Mouse (Mus musculus) kidney, postnatal 14 days (tissue): ENCODE measurements around the gene Nlrc4.
"Not testable (repeated sequence)": the region's sequence is repeated elsewhere in the genome, so short reads cannot be mapped to it uniquely, and the experiment has no call there.

Experiments used
- DNase-seq: peaks from one replicate; pipeline ENCODE4 v3.0.0; 2022; ENCODE audit warnings: mixed read lengths

Gene Nlrc4

GRCm38 (mm10) chr17:74458711-74459408 lies at the start of gene Nlrc4:
TSS of gene Nlrc4 (minus strand) at chr17:74459142.
- no peak for DNase-seq

GRCm38 (mm10) chr17:74508600-74508999 lies 49.7 kb upstream of the Nlrc4 start:
- DNase-seq, result no peak

GRCm38 (mm10) chr17:74507934-74508333 lies 49.0 kb upstream of the Nlrc4 start:
- no peak for DNase-seq

- no peak for DNase-seq
Measured at GRCm38 (mm10) chr17:74501085-74501484, 42.1 kb upstream of the Nlrc4 start.

GRCm38 (mm10) chr17:74500204-74500603 lies 41.3 kb upstream of the Nlrc4 start:
- DNase-seq, result no peak

GRCm38 (mm10) chr17:74491565-74491964 lies 32.6 kb upstream of the Nlrc4 start:
- DNase-seq, result no peak

- no peak for DNase-seq
Measured at GRCm38 (mm10) chr17:74489901-74490220, 30.9 kb upstream of the Nlrc4 start.

GRCm38 (mm10) chr17:74489024-74489900 lies 30.3 kb upstream of the Nlrc4 start, which contains the start of gene Yipf4:
TSS of gene Yipf4 (plus strand) at chr17:74489493.
- DNase-seq, result peak; percentile 98

- no peak for DNase-seq
Measured at GRCm38 (mm10) chr17:74480361-74481069, 21.6 kb upstream of the Nlrc4 start.

GRCm38 (mm10) chr17:74470133-74470532 lies 11.2 kb upstream of the Nlrc4 start:
- DNase-seq, result not testable (repeated sequence)

GRCm38 (mm10) chr17:74467981-74468380 lies 9.0 kb upstream of the Nlrc4 start:
- not testable (repeated sequence) for DNase-seq

GRCm38 (mm10) chr17:74463510-74463909 lies 4.6 kb upstream of the Nlrc4 start:
- DNase-seq, result no peak

GRCm38 (mm10) chr17:74457972-74458677 lies 817 bp downstream of the Nlrc4 start:
- DNase-seq, result no peak

- no peak for DNase-seq
Measured at GRCm38 (mm10) chr17:74456825-74457224, 2.1 kb downstream of the Nlrc4 start.

GRCm38 (mm10) chr17:74455426-74455825 lies 3.5 kb downstream of the Nlrc4 start:
- no peak for DNase-seq

GRCm38 (mm10) chr17:74454660-74455059 lies 4.3 kb downstream of the Nlrc4 start:
- no peak for DNase-seq

- no peak for DNase-seq
Measured at GRCm38 (mm10) chr17:74453928-74454327, 5.0 kb downstream of the Nlrc4 start.

GRCm38 (mm10) chr17:74449776-74450175 lies 9.2 kb downstream of the Nlrc4 start:
- DNase-seq, result no peak

GRCm38 (mm10) chr17:74440486-74440885 lies 18.5 kb downstream of the Nlrc4 start:
- DNase-seq, result no peak

- DNase-seq, result no peak
Measured at GRCm38 (mm10) chr17:74437762-74438161, 21.2 kb downstream of the Nlrc4 start.

- no peak for DNase-seq
Measured at GRCm38 (mm10) chr17:74432631-74433030, 26.3 kb downstream of the Nlrc4 start.

- DNase-seq, result no peak
Measured at GRCm38 (mm10) chr17:74431481-74431880, 27.5 kb downstream of the Nlrc4 start.

- no peak for DNase-seq
Measured at GRCm38 (mm10) chr17:74430074-74430473, 28.9 kb downstream of the Nlrc4 start.
